Mouse (Mus musculus) spleen, postnatal 36 days (tissue): ENCODE data around the gene Cacul1.

Experiments
- DNase-seq, 2 experiments: peaks; one replicate each; pipeline ENCODE4 v3.0.0; 2022; ENCODE audit warnings: low spot score in 2 of 2, mixed read lengths in 1 of 2

Cacul1 gene

DNA sequence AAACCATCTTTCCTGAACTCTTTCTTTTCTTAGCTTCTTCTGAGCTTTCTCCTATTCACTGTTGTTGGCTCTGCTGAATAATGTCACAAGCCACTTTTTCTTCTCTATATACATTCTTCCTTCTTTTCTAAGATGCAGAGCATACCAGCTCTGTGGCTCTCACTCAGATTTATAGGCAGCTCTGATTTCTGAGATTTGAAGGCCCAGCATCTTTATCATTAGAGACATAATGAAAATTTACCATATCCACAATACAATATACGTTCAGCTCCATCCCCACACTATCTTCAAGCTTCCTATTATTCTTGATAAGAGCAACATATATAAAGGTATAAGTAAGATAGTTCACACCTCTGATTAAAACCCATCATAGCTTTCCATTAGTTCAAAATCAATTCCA is 50.7 kb downstream of the Cacul1 start:
- DNase-seq = no peak

DNA sequence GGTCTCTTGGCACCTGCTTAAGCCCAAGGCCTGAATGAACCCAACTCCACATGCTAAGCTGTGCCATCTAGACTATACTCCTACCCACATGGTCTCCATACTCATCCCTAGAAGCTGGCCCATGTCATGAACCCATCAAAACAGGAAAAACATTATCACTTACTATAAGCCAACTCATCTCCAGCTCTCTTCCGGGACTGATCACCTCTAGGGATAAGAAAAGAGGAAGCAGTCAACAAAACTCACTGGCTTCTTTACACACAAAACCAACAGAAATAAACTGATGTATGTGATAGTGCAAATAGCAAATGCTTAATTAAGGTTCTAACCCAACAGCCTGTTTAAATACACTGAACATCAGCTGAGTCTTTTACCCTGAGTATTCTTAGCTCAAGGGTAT is 51.5 kb downstream of the Cacul1 start:
- DNase-seq = no peak

DNA sequence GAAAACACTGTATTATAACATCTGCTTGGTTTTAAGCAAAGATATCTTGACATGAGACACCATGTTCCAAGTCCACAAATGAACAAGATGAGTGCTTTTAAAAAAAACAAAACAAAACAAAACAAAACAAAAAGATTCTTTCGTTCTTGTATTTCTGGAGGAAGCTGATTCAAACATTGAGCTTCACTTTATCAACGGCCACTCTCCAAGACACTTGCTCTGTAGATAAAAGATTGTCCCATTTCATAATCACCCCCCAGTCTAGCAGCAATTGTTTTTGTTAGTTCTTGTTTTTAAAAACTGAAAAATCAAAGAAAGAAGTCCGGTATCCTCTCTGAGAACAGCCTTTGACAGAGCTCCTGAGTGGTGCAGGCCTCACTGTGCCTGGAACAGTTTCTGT is 52.2 kb downstream of the Cacul1 start:
- no peak for DNase-seq

DNA sequence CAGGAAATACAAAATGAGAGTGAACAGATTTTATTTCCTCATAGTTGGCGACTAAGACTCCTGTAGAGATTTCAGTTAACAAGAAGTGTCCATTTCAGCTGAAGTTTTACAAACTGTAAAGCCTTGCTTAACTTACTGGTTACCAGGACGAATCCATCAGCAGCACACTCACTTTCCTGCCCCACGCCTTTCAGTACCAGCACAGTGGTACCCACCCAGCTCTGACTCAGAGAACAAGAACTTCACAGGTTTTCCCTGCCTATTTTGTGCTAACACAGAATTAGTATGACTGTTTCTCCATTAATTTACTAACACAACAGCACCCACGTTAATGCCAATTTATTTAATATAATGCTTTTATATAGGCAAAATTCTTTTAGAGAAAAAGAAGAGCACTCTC is 53.9 kb downstream of the Cacul1 start:
- DNase-seq = no peak

DNA sequence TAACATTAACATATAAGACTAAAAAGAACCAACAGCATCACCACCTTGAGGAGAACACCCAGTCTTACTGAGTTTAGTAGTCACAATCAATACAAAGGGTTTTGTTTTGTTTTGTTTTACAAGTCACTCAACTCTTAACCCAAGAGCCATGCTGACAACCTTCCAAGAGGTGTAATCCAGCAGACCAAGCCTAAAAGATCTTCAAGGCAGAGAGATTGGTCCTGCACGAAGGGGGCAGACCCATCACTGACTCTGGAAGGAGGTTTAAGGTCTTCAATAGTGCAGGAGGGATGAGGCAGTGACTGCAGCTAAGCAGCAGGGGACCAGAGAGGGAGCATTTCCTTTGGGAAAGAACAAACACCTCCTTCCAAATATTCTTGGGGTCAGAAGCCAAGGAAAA is 55.7 kb downstream of the Cacul1 start:
- no peak for DNase-seq

DNA sequence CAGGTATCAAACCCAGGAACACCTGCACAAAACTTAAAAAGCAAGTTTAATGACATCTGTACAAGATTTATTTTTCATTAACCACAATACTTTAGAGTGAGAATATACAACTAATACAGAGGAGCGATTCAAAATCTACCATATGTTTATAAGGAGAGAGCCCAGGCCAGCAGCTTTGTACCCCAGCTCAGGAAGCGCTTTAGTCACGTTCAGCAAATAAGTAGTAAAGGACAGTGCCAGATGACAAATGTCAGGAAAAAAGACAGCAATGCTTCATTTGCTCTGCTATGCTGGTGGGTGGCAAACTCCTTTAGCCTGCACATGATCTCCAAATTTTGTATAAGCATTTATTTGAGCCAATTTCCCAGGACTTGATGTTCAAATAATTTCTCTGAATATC is 56.1 kb downstream of the Cacul1 start:
- DNase-seq = no peak

DNA sequence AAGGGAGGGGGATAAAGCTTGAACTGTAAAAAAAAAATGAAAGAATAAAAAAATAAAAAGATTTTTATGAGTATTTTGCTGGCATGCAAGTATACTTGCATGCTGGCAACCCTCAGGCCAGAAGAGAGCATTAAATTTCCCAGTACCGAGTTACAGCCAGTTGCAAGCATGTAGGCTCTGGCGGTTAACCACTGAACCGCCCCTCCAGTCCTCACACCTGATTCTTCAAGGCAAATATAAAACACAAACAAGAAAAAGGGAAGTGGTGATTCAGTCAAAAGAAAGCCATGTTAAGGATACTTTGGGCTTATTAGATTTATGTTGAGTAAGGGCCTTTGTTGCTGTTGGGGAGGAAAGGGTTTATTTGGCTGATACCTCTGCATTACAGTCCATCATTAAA is 60.7 kb downstream of the Cacul1 start:
- DNase-seq = peak; percentile 4 to 11

DNA sequence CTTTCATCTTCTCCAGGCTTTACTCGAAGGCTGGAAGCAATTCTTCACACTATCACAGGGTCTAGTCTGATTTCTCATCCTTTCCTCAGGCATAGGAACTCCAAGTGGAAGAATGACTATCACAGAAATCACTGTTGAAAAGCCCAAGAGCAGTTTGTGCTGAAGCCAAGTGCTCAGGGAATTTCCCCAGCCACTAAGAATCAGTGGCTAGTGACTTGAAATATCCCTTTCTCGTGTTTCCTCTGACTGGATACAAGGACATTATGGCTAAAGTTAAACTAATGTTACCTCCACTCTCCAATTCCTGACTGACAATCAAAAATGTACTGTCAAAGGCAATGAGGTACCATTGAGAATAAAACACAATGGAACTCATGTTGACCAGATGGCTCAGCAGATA is 65.8 kb downstream of the Cacul1 start:
- DNase-seq = no peak

DNA sequence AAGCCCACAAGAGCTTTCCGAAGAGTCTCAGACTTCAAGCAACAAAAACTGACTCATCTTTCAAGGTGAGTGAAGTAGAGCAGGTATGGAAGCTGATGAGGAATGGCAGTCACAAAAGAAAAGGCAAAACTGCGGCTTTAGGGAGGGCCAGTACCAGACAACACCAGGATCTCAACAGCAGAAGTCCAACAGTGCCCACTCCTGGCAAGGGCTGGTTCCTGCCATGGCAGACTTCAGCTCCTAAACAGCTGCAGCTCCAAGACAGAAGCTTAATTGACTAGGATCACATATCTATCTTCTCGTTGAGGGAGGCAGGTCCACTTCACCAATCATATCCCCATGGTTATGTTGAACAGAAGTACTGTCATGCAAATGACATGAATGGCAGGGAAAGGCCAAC is 67.4 kb downstream of the Cacul1 start:
- DNase-seq = no peak

DNA sequence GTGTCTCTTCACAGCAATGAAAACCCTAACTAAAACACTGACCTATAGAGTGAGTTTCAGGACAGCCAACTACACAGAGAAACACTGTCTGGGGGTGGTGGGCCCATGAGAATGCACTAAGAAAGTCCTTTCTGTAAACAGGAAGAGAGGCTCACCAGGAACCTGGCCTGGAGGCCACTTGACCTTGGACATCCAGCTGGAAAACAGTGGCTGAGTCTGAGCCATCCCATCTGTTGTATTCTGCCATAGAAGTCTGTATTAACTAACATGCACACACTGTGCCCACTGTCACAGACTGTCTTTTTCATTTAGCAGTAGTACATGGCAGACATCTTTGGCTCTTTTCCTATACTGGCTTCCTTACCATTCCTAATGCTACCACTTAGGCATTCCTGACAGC is 80.6 kb downstream of the Cacul1 start:
- DNase-seq = no peak

DNA sequence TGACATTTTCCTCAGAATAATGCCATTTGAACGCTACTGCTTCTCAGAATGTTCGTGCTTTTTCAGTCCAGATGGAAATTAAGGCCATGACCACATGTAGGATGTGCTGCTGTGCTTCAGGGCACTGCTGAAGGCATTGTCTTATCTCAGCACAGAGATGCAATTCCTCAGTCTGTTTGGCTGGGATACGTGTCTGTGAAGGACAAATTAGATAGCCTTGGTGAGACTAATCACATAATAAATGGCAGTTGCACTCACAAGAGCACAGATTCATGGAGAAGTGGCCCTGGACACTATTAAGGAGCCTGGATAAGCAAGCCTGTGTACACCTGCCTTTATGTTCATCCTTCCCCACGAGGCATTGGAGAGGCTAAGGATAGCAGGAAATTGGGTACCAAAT is 83.7 kb downstream of the Cacul1 start:
- DNase-seq = no peak

DNA sequence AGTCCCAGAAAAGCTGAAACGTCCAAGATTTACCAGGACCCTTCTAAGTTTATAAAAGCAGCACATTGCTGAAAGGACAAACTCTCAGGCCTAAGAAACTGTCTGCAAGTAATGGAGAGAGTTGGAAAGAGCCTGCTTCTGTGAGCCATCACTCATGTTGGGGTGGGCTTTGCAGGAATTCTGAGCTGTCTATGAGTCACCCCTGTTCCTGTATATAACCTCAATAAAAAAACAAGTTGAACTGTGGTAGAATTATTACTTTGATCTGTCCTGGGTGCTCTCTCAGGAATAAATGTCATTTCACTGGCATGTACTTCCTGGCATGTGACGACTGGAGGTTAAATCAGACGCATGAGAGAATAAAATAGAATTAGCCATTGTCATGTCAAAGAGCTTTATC is 85.1 kb downstream of the Cacul1 start:
- no peak for DNase-seq

DNA sequence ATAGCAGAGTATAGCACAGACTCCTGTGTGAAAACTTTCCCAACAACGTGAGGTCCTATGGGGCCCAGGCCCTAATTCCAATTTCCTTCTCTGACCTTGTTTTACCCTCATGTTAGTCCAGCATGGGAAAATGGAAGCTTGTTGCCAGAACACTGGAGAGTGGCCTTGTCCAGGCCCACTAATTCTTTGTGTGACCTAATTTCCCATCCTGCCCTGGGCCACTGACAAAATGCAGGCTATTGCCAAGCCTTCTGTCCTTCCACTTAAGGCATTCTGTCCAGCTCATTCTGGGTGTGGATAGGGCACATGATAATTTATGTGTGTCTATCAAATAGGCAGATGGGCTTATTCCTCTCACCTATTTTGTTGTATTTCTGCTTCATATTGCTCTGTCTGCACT is 91.3 kb downstream of the Cacul1 start:
- DNase-seq = no peak

DNA sequence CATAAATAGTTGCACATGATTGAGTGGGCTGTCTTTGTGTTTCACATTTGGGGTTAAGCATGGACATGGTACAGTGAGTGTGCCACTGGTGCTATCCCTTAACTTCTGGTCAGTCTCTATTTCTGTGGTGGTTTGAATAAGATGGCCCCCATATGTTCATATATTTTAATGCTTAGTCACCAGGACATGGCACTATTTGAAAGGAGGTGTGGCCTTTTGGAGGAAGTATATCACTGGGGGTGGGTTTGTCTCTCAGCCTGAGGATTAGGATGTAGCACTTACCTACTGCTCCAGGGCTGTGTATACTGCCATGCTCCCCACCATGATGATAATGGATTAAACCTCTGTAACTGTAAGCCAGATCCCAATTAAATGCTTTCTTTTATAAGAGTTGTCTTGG is 95.6 kb downstream of the Cacul1 start:
- no peak for DNase-seq

DNA sequence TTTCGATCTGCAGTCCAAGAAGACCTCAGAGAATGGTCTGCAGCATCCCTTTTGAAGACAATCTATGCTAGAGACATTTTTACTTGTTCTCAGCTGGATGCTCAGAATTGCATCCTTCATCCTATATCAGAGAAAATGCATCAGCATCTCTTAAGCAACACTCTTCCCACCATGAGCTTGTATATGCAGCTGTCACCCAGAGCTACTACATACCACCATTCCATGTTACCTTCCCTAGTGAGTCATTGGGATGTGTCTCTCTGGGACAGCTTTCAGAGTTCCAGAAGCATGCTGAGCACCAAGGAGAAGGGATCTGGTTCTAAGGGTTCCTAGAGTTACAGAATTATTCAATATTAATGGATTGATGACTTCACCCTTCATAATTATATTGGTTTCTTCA is 102.0 kb downstream of the Cacul1 start:
- no peak for DNase-seq

DNA sequence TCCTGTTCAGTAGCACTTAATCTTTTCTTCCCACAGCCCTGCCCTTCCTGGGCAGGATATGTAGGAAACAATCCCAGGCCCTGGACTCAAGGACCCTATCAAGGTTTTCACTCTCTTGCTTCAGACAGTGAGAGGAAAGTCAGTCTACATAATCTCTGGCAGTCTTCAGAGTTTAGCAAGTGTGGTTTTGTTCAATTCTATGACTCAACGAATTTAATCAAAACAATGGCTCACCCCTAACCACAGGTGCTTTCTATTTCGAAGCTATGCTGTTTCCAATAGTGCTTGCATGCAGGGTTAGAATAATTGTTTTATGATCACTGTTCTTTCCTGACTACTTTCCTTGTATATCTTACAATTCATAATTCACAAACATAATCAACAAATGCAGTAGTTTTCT is 103.0 kb downstream of the Cacul1 start:
- DNase-seq = no peak
